Mouse (Mus musculus): ENCODE measurements around the gene Tnf.

Tnf gene

GRCm38 (mm10) chr17:35153931-35154330 is 47.9 kb downstream of the Tnf start:
- no peak for DNase-seq (ENCODE audit: low read depth)

GRCm38 (mm10) chr17:35153077-35153476 is 48.7 kb downstream of the Tnf start:
- DNase-seq (ENCODE audit: low read depth): no peak

GRCm38 (mm10) chr17:35152121-35152520 is 49.7 kb downstream of the Tnf start:
- no peak for DNase-seq (ENCODE audit: low read depth)
